Mouse (Mus musculus) induced T-regulatory cell, adult 2 months (primary cell): ENCODE data around the gene Inpp5b.

Experiments
- DNase-seq: peaks from one replicate; pipeline ENCODE4 v3.0.0-alpha.2; 2012; ENCODE audit warnings: low read depth

Inpp5b gene

DNA sequence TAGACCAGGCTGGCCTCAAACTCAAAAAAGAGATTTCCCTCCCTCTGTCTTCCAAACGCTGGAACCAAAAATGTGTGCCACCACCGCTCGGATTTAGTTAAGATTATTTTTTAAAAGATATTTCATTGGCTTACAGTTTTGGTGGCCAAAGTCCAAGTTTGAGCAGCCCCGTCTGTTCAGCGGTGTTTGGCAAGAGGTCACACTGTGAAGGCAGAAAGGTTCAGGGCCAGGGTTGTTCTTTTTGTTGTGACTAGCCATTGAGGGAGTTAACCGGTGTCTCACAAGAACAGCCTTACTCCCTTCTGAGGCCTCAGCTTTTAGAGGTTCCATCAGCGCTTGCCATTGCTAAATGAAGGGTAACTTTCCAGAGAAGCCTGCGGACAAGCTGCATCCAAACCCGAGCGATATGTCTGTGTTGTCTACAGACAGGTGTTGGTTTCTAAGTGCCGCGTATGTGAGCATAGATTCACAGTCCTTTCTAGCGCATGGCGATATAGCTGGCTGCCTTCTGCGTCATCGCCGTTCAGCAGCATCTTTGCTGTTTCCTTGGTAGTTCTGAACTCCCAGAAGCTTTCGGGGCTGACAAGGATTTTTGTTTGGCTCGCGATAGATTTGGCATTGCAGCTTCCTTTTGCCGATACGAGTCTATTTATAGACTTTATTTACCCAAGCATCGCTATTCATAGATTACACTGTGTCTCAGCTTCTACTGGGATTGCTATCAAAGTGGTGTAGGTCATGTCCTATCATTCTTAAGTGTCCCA is 24.3 kb downstream of the Inpp5b start:
- no peak for DNase-seq

DNA sequence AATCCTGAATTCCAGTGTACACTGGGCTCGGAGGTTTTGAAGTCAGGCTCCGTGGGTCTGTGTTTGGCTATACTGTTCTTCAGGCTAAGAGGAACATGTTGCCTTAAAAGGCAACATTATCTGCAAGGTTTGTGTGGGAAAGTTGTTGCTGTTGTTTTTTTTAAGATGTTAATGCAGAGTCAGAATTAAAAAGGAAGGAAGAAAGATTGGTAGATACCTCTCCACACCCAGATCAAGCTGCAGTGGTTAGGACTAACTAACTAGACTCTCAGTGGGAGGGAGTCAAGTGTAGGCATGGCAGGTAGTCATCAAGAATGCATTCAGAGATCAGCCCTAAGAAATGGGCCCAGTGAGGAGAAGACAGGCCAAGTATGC is 24.9 kb downstream of the Inpp5b start:
- DNase-seq: no peak

DNA sequence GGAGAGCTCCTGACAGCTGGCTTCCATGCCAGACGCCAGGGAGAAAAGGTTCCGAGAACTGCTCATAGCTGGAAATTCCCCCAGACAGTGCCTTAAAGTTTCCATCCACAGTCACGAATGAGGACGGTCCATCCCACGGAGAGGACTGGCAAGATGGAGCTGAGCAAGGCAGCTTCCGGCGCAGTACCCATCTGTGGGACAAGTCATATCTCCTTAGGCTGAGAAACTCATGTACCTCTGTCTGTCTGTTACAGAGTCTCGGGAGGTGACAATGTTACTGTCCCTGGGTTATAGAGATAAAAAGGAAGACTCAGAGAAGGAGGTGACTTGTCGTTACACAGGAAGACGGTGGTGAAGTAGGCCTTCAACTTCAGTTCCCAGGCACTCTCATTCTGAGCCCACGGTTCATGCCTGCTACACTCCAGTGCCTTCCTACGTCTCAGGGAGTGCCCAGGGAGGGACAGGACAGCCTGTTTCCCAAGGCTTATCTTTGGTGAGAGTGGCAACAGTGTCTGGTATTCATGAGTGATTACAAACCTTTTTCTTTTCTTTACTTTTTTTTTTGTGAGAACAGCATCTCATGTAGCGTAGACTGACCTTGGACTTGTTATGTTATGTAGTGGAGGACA is 27.4 kb downstream of the Inpp5b start:
- DNase-seq: peak; percentile 33

DNA sequence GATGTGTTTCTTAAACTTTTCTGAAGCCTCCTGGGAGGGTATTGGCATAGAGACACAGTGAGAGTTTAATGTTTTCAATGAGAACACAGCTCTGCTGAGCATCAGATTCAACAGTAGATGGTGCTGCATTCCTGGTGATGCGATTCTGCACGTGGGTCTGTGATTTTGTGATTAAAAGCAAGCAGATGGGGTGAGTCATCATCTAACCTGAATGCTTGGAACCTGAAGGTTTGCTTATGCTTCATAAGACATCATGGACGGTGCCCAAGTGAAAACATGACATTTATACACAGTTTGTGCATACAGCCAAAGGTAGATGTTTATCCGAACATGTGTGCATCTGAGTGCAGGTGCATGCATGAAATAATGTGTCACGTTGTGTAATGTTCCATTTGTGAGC is 29.0 kb downstream of the Inpp5b start:
- peak; percentile 18 for DNase-seq

DNA sequence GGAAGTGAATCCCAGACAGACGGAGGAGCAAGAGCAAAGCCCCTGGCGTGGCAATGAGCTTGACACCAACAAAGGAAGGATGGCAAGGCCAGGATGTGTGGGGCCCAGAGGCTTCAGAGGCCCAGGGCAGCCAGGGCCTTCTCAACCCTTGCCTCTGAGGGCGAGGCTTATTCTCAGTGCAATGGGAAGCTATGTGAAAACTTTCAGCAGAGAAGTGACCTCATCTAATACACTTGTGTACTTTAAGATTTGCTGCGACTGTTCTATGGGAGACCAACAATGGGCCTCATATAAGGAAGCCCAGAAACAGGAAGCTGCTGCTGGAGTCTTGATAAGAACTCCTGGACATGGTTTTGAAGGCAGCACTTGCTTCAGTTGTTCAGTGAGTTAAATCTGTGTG is 30.5 kb downstream of the Inpp5b start:
- no peak for DNase-seq

DNA sequence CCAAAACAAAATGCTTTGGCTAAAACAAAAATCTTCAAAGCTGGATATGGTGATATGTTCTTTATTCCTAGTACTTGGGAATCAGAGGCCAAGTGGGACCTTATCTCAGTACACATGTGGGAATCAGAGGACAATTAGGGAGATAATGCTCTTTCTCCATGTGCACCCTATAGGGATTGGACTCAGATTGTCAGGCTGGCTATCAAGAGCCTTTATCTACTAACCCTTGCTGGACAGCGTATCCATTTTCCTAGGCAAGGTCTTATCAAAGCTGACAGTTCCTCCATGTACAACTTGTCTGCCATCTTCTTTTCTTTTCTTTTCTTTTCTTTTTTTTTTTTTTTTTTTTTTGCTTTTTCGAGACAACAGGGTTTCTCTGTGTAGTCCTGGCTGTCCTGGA is 31.8 kb downstream of the Inpp5b start:
- no peak for DNase-seq

DNA sequence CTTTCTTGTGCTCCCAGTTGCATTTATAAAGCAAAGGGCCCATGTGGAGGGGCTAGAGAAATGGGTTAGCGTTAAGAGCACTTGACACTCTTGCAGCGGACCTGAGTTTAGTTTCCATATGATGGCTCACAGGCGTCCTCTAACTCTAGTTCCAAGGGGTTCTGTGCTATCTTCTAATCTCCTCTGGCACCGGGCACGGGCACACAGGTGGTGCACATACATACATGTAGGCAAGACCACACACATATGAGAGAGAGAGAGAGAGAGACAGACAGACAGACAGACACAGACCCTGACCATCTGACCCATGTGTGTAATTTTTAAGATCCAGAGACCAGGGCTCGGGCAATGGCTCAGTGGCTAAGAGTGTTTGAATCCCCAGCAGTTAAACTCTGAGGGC is 32.3 kb downstream of the Inpp5b start:
- DNase-seq: no peak

DNA sequence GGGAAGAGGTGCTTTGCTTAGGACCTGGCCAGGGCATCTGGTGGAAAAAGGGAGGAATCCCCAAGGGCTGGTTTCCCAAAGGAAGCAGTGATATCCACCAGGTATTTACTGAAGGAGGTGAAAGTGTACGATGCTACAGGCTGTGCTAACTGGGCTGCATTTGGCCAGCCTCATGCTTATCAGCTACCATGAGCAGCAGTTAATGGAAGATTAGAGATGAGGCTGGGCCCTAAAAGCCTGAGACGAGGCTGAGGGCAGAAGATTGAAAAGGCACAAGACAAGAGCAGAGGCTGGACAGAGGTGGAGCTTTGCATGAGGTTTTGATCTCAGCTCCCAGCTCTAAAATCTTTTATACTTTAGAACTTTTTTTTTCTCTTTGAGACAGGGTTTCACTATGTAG is 32.8 kb downstream of the Inpp5b start:
- DNase-seq: no peak

DNA sequence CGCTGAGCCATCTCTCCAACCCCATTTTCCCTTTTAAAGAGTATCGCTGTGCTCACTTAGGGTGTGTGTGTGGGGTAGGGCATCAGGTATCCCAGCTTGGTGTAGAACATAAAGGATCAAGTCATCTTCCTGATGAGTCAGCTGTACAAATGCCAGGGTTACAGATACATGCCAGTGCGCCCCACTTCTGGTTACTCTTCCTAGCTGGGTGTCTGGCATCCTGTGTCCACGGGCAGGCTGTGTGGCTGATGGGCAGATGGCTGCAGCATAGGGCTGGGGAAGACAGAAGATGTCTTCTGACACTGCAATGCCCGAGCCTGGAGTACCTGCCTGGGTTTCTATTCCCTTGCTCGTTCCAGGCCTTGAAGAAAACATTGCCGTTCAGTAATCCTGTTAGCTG is 39.7 kb downstream of the Inpp5b start:
- no peak for DNase-seq

DNA sequence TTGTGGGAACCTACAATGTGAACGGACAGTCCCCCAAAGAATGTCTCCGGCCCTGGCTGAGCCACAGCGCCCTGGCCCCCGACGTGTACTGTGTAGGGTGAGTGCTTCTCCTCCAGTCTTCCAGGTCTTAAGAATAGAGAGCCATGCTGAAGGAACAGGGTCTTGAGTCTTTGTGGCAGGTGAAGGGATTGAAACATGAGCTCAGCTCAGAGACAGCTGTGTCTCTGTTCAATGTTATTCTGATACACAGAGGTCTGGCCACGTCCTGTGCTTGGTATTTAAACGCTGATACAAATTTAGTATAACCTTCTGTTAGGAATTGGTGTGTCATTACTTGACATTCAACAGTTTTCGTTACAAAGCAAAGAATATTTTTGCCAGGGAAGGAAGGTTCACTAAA is 40.7 kb downstream of the Inpp5b start:
- no peak for DNase-seq

DNA sequence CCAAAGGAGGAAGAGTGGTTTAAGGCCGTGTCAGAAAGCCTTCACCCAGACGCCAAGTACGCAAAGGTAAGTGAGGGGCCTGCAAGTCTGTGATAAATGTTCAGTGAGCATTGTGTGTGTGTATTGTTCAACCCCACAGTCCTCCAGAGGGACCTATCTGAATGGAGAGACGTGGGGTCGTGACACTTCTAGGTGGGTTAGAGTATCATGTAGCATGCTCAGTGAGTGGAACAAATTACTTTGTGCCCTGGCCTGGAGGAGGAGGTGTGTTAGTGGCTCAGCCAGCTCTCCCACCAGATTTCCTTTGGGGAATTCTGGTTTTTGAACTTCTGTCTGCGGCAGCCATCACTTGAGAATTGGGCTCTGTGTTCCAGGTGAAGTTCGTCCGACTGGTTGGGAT is 42.3 kb downstream of the Inpp5b start:
- DNase-seq: no peak

DNA sequence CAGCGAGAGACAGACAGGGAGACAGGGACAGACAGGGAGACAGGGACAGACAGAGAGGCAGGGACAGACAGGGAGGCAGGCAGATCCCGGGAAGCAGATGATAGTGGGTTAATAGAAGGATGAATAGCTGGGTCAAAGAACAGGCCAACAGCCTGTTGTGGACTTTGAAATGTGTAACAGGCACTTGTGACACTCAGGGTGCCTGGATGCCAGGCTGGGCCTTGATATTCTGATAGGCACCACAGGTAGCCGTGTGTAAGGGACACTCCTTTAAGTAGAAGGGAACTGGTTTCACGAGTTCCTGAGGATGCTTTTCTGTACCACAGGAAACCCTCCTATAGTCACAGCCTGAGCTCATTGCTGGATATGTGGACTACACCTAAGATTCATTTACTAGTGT is 48.4 kb downstream of the Inpp5b start:
- no peak for DNase-seq

DNA sequence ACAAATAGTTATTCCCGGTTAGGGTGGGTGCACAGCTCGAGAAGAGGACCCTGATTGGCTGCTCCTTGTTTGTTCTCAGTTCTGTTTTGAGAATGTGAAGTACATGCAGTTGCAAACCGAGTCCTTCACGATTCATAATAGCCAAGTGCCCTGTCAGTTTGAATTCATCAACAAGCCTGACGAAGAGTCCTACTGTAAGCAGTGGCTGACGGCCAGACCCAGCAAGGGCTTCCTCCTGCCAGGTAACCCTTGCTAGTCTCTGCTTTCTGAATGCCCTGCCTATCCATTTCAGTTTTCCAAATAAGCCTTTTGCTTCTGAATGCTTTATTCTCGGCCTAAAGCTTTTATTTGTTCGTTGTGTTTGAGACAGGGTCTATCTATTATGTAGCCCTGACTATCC is 50.5 kb downstream of the Inpp5b start:
- DNase-seq: no peak

DNA sequence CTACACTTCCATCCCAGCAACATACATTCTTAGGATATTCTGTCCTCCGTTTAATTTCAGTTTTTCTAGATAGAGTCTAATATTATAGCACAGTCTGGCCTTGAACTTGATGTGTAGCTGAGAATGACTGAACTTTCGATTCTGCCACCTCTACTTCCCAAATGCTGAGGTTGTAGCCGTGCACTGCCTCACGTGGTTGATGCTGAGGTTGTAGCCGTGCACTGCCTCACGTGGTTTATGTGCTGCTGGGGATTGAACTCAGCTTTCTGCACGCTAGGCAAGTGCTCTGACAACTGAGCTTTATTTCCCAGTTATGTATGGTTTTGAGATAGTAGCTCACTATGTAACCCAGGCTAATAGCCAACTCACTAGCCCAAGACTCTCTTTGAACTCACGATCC is 54.5 kb downstream of the Inpp5b start:
- DNase-seq: no peak

DNA sequence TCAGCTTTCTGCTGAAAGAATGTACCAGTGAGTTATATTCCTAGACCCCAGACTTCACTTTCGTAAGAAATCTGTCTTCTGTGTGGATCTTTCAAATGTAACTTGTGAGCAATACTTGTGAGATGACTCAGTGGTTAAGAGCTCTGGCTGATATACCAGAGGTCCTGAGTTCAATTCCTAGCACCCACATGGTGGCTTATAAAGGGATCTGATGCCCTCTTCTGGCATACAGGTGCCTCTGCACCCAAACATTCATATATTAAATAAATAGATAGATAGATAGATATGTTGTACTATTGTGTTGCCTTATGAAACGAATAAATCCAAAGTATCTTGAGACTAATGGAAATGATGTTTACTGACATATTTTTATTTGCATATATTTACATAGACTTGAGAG is 55.3 kb downstream of the Inpp5b start:
- DNase-seq: no peak

DNA sequence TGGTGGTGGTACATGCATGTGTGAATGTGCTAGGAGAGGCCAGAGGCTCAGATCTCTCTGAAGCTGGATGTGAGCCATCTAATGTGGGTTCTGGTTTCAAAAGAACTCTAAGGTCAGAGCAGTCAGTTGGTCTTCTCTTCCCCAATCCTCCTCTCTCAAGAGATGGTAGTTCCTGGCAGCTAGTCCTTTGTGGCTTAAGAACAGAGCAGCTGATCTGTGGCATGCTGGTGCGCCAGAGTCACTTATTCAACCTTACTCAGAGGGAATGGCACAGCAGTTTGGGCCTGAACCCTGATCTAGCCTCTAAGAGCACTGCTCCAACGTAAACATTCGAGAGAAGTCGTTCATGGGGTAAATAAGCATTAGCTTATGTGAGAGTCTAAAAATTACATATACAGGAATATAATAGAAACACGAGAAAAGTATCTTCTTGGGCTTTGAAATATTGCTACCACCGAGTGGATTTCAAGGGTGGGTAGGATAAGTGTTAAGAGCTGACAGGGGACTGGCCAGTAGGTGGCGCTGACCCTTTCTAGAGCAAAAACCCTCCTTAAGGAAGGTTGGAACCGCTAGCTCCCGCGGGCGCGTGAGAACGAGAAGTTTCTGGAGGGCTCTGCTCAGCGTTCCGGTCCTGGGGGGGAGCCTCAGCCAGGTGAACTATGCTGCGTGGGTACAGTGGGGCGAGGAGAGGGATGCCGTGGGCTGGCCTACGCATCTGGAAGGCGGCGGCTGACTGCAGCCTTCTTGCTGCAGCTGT is 60.1 kb downstream of the Inpp5b start, which contains the start of gene Mtf1:
Gene Mtf1, plus strand, starts transcription at position 553 of the 757 bp plus-strand sequence.
- DNase-seq: peak; percentile 94

DNA sequence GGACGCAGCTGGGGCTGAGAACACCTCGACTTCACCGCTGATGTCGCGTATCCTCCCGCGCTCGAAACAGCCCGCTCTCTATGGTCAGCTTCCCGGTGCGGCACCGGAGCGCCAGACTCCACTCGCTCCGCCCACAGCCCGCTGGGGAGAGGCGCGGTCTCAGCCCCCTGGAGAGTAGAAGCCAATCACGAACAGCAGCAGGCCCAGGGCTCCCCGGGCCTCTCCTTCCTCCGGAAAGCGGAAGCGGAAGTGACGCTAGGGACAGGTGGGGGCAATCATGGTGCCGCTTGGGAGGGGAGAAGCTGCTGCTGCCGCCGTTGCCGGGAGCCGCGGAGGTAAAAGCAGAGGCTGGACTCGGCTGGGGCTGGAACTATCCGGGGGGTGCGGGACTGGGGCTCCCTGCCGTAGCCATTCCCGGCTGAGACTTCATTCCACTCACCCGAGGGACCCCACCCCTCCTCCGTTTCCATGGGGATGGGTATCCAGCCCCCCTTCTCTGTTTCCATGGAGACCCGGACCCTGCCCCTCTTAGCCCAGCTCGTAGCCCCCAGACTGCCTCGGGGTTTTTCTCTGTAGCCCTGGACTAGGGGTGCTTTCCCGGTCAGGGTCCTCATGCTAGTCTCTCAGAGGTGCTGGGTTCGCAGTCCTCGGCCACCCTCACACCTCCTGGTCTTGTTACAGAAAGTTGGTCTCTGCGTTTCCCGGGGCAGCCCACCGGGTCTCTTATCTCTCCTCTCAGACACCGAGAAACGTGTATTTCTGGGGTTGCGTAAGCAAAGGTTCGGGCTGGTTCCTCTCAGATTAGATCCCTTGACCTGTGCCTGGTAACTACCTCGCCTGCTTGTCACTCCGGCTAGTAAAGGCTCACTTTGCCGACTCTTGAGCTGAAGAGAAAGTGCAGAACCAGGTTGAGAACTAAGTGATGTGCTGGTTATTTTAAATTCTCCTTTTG is 60.9 kb downstream of the Inpp5b start:
- peak; percentile 99 for DNase-seq

DNA sequence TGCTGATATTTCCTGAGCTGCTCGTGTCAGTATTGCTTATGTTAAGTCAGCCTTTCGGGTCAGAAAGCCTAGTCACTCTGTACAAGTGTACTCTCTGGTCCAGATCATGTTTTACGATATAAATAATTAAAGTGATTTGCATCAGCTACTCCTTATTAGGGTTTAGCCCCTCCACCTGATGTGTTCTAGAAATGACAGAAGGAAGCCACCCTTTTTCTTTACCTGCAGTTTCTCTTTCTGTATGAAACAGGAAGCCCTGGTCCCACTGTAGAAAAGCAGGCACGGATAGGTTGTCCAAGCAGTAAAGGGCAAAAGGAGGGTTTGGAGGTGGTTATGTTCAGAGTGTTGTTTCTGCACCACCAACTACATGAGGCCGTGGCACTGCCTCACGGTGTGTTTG is 61.8 kb downstream of the Inpp5b start:
- peak; percentile 58 for DNase-seq

DNA sequence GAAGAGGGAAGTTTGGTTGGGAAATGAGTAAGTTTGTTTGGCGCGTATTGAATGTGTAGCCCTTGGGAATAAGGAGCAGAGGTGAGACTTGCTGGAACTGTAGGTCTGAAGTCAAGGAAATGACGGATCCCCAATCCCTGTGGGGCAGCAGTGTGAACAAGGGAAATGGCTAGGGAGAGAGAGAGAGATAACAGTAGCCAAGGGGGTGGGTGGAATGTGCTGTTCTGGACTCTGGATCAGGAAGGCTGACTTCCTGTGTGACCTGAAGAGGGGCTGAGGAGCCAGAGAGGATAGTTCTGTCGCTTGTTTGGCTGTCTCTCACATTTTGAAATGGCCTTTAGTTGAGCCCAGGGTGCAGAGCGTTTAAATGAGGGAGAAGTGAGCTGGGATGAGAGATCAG is 66.9 kb downstream of the Inpp5b start:
- no peak for DNase-seq

DNA sequence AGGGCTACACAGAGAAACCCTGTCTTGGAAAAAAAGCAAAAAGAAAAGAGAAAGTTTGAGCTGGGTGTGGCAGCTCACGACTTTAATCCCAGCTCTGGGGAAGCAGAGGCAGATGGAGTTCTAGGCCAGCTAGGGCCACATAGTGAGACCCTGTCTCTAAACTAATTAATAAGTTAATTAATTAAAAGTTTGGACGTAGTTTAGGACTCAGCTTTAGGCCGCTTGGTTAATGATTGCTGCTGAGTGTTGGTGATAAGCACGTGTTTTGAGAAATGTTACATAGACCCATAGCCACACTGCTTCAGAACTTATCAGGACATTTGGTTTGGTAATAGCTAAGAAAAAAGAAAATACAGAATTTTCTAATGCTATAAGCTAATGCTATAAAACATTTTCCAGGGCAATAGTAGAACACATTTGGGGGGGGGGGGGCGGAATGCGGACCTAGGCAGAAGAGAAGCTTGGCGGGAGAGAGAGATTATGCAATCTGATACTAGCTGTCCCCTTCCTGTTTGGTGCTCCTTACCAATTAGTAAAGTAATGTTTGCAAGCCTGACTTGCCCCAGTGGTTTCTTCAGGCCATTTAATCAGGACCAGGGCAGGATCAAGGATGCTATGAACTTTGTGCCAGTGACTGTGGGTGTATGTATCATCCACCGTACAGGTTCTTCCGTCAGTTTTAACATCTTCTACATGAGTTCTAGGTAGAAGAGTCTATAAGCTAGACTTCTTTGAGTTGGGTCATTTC is 67.7 kb downstream of the Inpp5b start:
- no peak for DNase-seq

DNA sequence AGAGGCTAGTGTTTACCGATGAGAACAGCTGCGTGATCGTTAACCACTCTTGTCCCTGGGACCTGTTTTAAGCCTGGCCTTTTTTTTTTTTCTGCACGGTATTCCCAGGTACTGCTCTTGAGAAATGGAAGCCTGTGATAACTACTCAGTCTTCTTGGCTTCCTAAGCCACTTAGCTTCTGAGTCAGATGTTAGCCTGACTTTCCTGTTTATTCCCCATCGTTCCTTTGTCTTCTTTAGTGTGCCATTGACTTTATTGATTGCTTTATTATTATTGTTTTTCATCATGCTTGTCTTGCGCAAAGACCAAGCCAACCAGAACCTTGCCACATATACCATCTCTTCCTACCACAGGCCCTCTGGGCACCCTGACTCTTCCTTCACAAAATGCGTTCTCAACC is 68.4 kb downstream of the Inpp5b start:
- no peak for DNase-seq
